Mouse (Mus musculus): ENCODE data around the gene Tmem38a.

The Tmem38a gene

DNA sequence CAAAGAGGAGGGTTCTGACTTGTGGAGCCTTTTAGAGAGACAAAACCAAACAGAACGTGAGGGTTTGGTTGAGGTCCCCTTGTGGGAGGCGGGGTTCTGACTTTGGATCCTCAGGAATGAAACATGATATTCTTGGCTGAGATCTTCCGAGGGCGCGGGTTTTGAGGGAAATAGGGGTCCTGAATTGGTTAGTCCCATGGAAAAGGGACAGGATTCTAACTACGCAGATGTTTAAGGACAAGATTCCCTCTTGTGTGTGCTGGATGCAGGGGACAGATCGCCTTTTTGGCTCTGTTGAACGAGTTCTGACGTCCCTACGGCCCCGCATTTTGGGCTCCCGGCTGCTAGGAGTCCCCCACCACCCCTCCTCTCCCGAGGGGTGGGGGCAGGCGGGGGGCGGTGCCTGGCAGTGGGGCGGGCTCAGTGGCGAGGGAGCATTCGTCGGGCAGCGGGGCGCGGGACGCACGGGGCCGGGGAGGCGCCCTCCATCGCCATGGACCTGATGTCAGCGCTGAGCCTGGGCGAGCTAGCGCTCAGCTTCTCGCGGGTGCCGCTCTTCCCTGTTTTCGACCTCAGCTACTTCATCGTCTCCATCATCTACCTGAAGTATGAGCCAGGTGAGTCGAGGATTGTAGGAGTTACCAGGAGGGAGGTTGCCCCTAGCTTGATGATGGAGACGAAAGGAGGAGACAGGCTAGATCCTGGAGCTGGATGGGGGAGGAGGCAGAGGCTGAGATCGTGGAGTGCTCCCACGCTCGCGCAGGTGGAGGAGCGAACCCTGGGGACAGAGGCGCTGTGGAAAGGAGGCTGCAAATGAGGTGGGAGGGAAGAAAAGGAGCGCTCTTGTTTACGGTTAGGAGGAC is at the start of gene Tmem38a:
Gene Tmem38a (plus strand): TSS at position 445 of the 863 bp plus-strand sequence.
- peak; percentile 14 for DNase-seq (ENCODE audit: low read depth, low spot score)

DNA sequence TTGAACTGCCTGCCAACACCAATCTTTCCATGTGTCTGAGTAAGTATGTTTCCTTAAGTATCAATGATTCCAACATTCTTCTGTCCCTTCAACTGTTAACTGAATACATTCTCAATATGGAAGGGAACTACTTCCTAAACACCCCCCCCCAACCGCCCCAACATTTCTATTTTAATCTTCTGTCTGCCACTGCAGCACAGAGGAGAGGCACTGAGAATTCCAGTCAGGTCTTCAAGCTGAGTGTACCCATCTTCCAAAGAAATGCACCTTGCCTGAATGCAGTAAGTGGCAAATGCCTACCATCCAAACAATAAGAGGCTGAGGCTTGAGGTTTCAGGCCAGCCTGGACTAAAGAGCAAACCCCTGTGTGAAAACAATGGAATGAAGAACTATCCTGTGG is 39.8 kb upstream of the Tmem38a start:
- DNase-seq (ENCODE audit: low read depth, low spot score) = no peak

DNA sequence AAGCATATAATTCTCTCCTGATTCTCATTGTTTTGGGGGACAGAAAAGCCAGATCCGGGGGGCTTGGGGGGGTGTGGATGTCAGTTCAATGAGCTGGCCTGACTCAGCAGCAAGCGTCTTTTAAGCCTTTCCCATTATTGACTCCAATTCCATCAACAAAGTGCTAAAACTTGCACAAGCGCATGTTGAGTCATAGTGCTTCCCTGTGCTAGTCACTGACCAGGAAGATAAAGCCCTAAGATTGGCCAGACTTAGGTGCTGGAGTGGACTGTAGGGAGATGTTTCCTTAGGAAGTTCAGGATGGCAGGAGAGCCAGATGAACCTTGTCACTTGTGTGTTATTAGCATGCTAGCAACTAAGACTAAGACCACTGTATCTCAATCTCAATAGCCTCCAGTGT is 37.0 kb upstream of the Tmem38a start:
- DNase-seq (ENCODE audit: low read depth, low spot score) = no peak

DNA sequence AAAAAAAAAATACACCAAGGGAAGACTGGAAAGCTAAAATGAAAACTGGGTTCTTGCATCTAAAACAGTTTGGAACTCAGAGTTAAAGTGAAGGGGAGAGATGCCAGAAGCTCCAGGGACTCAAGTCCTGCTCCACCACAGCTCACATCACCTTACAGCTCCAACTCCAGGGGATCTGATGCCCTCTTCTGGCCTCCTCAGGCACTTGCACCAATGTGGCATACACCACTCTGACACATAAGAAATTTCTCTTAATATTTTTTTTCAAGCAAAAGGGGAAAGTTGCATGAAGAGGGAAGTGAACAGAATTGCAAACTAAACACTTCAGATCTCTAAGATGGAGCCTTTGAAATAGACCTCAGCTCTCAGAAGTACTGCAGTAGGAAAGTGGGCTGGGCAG is 32.6 kb upstream of the Tmem38a start:
- no peak for DNase-seq (ENCODE audit: low read depth, low spot score)

DNA sequence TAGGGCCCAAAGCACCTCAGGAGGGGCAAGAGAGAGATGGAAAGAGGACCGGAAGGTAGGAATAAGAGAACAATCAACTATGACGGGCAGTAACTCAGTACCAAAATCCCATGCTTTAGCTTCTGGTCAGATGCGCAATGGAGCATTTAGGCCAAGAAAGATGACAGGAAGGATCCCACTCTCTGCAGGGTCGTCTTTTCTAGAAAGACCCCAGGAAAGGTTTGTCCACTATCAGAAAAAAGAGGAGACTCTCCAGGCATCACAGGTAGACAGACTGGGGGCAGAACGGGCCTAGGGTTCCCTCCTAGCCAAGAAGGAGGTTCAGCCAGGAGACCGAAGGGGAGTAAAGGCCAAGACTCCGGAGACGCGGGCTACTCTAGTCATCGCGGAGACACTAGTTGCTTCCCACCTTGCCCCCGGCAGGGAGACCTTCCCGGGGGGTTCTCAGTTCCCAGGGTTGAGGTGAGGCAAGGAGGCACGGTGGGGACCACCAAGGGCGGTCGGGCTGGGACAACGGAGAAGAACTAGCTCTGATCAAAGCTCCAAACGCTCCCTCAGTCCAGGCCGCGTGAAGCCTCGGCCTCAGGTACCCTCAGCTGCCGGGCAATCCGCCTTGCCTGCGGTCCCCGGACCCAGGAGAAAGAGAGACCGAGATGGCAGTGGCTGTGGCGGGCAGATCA is 24.6 kb upstream of the Tmem38a start:
- no peak for DNase-seq (ENCODE audit: low read depth, low spot score)

- peak; percentile 96 for DNase-seq (ENCODE audit: low read depth, low spot score)
Measured at GRCm38 (mm10) chr8:72547802-72548643, 23.8 kb upstream of the Tmem38a start, which contains the start of gene Med26. Med26 (minus strand) TSS chr8:72548270.

GRCm38 (mm10) chr8:72548644-72549313 is 23.1 kb upstream of the Tmem38a start:
- DNase-seq (ENCODE audit: low read depth, low spot score) = no peak

GRCm38 (mm10) chr8:72549314-72549892 is 22.5 kb upstream of the Tmem38a start:
- DNase-seq (ENCODE audit: low read depth, low spot score) = no peak

DNA sequence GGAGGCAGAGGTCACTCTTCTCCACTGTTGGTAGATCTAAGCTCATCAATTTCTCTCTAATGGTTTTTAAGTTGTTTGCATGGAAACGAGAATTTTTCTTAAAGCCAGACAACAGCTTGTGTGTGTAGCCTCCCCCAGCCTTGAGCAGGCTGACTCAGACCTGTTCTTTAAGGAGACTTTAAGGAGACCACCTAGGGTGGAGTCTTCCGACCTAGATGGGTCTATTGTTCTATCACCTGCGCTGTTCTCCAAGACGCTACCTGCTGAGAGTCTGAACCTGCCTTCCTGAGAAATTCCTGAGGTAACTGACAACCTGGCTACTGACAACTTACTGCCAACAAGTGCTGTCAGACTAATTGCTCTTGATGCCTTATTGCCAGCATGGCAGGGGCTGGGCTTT is 16.1 kb upstream of the Tmem38a start:
- no peak for DNase-seq (ENCODE audit: low read depth, low spot score)

GRCm38 (mm10) chr8:72561111-72561689 is 10.7 kb upstream of the Tmem38a start:
- no peak for DNase-seq (ENCODE audit: low read depth, low spot score)

GRCm38 (mm10) chr8:72565970-72566369 is 5.9 kb upstream of the Tmem38a start:
- DNase-seq (ENCODE audit: low read depth, low spot score) = no peak

DNA sequence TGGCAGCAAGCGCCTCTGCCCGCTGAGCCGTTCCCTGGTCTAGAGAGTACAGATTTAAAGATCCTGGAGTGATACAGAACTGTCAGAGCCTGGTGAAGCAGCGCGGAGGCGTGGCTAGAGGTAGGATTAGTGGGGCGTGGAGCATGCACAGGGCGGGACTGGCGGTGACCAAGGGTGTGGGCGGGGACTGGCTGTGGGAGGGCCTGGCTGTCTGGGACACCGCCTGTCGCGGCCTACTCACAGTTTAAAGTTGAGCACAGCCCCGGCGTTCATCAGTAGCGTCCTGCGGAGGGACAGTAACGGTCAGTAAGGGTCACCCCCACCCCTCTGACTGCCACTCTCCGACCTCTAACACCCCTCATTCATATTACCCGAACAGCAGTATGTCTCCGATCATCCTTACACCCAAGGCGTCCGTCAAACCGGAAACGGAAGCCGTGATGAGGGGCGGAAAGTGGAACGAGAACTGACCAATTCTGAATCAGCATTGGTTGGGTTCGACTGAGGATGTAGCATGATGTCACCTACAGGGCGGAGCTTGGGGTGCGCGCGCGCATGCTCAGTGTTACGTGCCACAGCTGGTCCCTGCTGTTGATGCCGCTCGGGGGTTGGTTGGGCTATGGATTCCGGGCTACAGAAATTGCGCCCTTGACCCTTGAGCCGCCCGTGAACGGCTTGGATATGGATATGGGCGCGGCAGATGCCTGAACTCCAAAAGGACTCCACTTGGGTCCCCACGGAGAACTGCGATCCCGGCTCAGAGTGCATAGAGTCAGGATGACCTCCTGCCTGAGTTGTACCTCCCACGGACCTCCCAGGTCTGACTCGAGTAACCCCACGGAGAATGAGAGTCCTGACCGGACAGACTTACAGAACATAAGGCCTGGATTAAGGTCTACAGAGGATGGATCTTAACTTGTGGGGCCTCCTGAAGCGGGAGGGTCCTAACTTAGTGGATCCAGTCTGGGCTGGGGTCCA is 933 bp upstream of the Tmem38a start, which contains the start of gene Smim7:
Gene Smim7 (minus strand): TSS at position 456 of the 978 bp plus-strand sequence.
- DNase-seq (ENCODE audit: low read depth, low spot score) = peak; percentile 94

DNA sequence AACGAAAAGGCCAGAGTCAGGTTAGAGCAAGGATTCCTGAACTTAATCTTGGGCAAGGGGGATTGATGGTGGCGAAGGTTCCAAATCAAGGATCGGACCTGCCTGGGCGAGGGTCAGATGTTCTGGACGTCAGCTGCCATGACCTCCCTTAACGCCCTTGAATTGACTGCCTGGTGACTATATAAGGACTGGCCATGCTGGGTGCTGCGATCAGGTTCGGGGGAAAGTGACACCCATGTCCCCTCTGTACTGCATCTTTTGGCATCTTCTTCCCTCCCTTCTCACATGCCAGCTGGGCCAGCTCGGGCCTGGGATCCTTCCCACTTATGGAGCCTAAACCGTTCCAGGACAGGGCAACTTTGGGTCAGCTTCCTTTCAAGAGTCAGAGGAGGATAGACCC is 652 bp downstream of the Tmem38a start:
- no peak for DNase-seq (ENCODE audit: low read depth, low spot score)

GRCm38 (mm10) chr8:72573450-72573849 is 1.6 kb downstream of the Tmem38a start:
- no peak for DNase-seq (ENCODE audit: low read depth, low spot score)

- DNase-seq (ENCODE audit: low read depth, low spot score) = no peak
Measured at GRCm38 (mm10) chr8:72575915-72576314, 4.1 kb downstream of the Tmem38a start.

GRCm38 (mm10) chr8:72577266-72577665 is 5.4 kb downstream of the Tmem38a start:
- DNase-seq (ENCODE audit: low read depth, low spot score) = no peak

GRCm38 (mm10) chr8:72577941-72578340 is 6.1 kb downstream of the Tmem38a start:
- no peak for DNase-seq (ENCODE audit: low read depth, low spot score)

DNA sequence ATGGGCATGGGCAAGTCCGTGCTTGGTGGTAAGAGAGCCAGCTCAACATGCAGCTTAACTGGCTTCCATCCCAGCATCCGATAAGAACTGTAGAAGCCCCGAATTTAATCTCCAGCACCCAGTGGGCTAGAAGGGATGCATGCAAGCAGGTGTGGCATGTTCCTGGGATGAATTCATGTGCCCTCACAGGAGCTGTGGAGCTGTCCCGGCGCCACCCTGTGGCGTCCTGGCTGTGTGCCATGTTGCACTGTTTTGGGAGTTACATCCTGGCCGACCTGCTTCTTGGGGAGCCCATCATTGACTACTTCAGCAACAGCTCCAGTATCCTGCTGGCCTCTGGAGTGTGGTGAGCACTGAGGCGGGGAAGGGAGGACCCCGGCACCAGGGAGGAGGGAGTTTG is 7.5 kb downstream of the Tmem38a start:
- no peak for DNase-seq (ENCODE audit: low read depth, low spot score)

- DNase-seq (ENCODE audit: low read depth, low spot score) = no peak
Measured at GRCm38 (mm10) chr8:72583056-72583771, 11.4 kb downstream of the Tmem38a start.

All from brain, embryonic 18.5 days (tissue).